Mouse (Mus musculus): ENCODE results near the gene Rims3. TPM values are rescaled to one million over a fixed set of nuclear protein-coding genes. Genes with fewer than 3 reads are reported as not detected.

The Rims3 gene
- polyA plus RNA-seq, 1 experiment from 2014 or later, result 18.8 TPM

DNA sequence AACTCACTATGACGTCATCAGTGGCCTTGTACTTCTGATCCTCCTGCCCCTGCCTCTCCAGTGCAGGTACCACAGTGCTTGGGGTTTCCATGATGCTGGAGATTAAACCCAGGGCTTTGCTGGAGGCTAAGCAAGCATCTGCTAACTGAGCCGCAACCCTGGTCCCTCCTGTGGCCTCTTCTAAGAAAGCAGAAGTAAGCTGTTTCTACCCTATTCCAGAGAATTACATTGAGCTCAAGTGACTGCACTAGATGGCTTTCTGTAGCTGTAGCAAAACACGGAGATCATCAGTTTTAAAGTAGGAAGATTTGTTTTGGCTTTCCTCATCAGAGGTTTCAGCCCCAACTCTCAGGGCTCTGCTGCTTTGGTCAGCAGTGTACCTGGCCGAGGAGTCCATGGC is 59.9 kb downstream of the Rims3 start:
- 69% methylated on average over 4 of the region's 4 CpGs for WGBS

GRCm38 (mm10) chr4:120921461-120921860 is 66.8 kb downstream of the Rims3 start:
- WGBS, result 97% methylated on average over 8 of the region's 8 CpGs
- peaks cover 2% of the 10 kb centered on the region for H3K36me3 ChIP-seq (ENCODE audit: control insufficient read depth, insufficient read depth, low read length)
- H3K4me1 ChIP-seq (ENCODE audit: control insufficient read depth, insufficient read depth, low read length), result peaks cover 4% of the 10 kb centered on the region; the same call in 1 of the 2 replicates
- H3K4me2 ChIP-seq (ENCODE audit: low read depth, low read length), result no peak overlapping the region
- no peak overlapping the region for H3K9ac ChIP-seq (replicated peaks; ENCODE audit: low read depth, low read length)
- no peak for ATAC-seq (ENCODE audit: low read depth)
- H3K9me3 ChIP-seq (ENCODE audit: control insufficient read depth, low read length), result no peaks in the 10 kb centered on the region; the same call in 1 of the 2 replicates
- no peaks in the 10 kb centered on the region for H3K27me3 ChIP-seq (ENCODE audit: control insufficient read depth, insufficient read depth, low read length)
- H3K27ac ChIP-seq (ENCODE audit: low read depth, low read length), result no peak overlapping the region
- no peak overlapping the region for H3K4me3 ChIP-seq (ENCODE audit: low read depth, low read length)

More for the DNA sequence above, 59.9 kb downstream of the Rims3 start:
- H3K27me3 ChIP-seq (ENCODE audit: control insufficient read depth, insufficient read depth, low read length), result no peaks in the 10 kb centered on the region
- H3K36me3 ChIP-seq (ENCODE audit: control insufficient read depth, insufficient read depth, low read length), result no peaks in the 10 kb centered on the region
- H3K9me3 ChIP-seq (ENCODE audit: control insufficient read depth, low read length), result no peaks in the 10 kb centered on the region
- H3K4me2 ChIP-seq (ENCODE audit: low read depth, low read length), result no peak overlapping the region
- H3K27ac ChIP-seq (ENCODE audit: low read depth, low read length), result no peak overlapping the region
- no peak overlapping the region for H3K4me3 ChIP-seq (ENCODE audit: low read depth, low read length)
- no peak for ATAC-seq (ENCODE audit: low read depth)
- H3K9ac ChIP-seq (replicated peaks; ENCODE audit: low read depth, low read length), result no peak overlapping the region
- no peaks in the 10 kb centered on the region for H3K4me1 ChIP-seq (ENCODE audit: control insufficient read depth, insufficient read depth, low read length)

- peak within 1 kb of the TSS; percentile 72 for H3K4me2 ChIP-seq (ENCODE audit: low read depth, low read length)
- H3K4me1 ChIP-seq (ENCODE audit: control insufficient read depth, insufficient read depth, low read length), result peaks cover 4% of the 10 kb centered on the region; the same call in 1 of the 2 replicates
- no peaks in the 10 kb centered on the region; the same call in 1 of the 2 replicates for H3K9me3 ChIP-seq (ENCODE audit: control insufficient read depth, low read length)
- peak; percentile 99 for ATAC-seq (ENCODE audit: low read depth)
- H3K27ac ChIP-seq (ENCODE audit: low read depth, low read length), result peak within 1 kb of the TSS; percentile 89
- H3K36me3 ChIP-seq (ENCODE audit: control insufficient read depth, insufficient read depth, low read length), result peaks cover 2% of the 10 kb centered on the region
- H3K27me3 ChIP-seq (ENCODE audit: control insufficient read depth, insufficient read depth, low read length), result no peaks in the 10 kb centered on the region
- under 1% methylated on average over 33 of the region's 33 CpGs for WGBS
- H3K9ac ChIP-seq (replicated peaks; ENCODE audit: low read depth, low read length), result peak within 1 kb of the TSS; percentile 84
- H3K4me3 ChIP-seq (ENCODE audit: low read depth, low read length), result peak within 1 kb of the TSS; percentile 64
Observed at GRCm38 (mm10) chr4:120924554-120925299, 70.1 kb downstream of the Rims3 start, which contains the start of gene Exo5. Exo5 (minus strand) TSS chr4:120925017.

DNA sequence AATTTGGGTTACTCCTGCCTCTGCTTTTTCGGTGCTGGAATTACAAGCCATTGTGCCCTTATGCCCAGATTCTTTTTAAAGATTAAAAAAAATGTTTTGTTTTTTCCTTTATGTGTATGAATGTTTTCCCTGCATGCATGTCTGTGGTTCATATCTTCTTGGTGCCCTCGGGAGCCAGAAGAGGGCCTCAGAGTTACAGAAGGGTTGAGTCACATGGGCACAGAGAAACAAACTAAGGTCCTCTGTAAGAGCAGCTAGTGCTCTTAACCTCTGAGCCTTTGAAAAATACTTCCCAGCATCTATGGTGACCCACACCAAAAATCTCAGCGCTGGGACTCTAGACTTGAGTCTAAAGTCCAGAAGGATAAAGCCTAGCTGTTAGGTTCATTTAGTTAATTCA is 70.8 kb downstream of the Rims3 start:
- H3K27ac ChIP-seq (ENCODE audit: low read depth, low read length), result peak overlapping the region; percentile 89
- ATAC-seq (ENCODE audit: low read depth), result peak; percentile 54; the same call in 1 of the 2 replicates
- H3K36me3 ChIP-seq (ENCODE audit: control insufficient read depth, insufficient read depth, low read length), result peaks cover 2% of the 10 kb centered on the region; the same call in 1 of the 2 replicates
- H3K4me1 ChIP-seq (ENCODE audit: control insufficient read depth, insufficient read depth, low read length), result peaks cover 4% of the 10 kb centered on the region; the same call in 1 of the 2 replicates
- no peaks in the 10 kb centered on the region for H3K27me3 ChIP-seq (ENCODE audit: control insufficient read depth, insufficient read depth, low read length)
- H3K4me3 ChIP-seq (ENCODE audit: low read depth, low read length), result peak overlapping the region; percentile 64
- no peaks in the 10 kb centered on the region; the same call in 1 of the 2 replicates for H3K9me3 ChIP-seq (ENCODE audit: control insufficient read depth, low read length)
- H3K4me2 ChIP-seq (ENCODE audit: low read depth, low read length), result peak overlapping the region; percentile 72
- 12% methylated on average over 3 of the region's 3 CpGs for WGBS
- peak overlapping the region; percentile 84 for H3K9ac ChIP-seq (replicated peaks; ENCODE audit: low read depth, low read length)

GRCm38 (mm10) chr4:120928686-120929085 is 74.1 kb downstream of the Rims3 start:
- Histone ChIP-seq H3K4me3 (ENCODE audit: low read depth, low read length) (no peak overlapping the region), H3K4me2 (ENCODE audit: low read depth, low read length) (no peak overlapping the region), H3K9me3 (ENCODE audit: control insufficient read depth, low read length) (no peaks in the 10 kb centered on the region; the same call in 1 of the 2 replicates), H3K36me3 (ENCODE audit: control insufficient read depth, insufficient read depth, low read length) (no peaks in the 10 kb centered on the region), H3K27ac (ENCODE audit: low read depth, low read length) (no peak overlapping the region), H3K27me3 (ENCODE audit: control insufficient read depth, insufficient read depth, low read length) (no peaks in the 10 kb centered on the region), H3K4me1 (ENCODE audit: control insufficient read depth, insufficient read depth, low read length) (peaks cover 4% of the 10 kb centered on the region; the same call in 1 of the 2 replicates), H3K9ac (replicated peaks; ENCODE audit: low read depth, low read length) (no peak overlapping the region)
- 89% methylated on average over 3 of the region's 3 CpGs for WGBS
- ATAC-seq (ENCODE audit: low read depth), result no peak

DNA sequence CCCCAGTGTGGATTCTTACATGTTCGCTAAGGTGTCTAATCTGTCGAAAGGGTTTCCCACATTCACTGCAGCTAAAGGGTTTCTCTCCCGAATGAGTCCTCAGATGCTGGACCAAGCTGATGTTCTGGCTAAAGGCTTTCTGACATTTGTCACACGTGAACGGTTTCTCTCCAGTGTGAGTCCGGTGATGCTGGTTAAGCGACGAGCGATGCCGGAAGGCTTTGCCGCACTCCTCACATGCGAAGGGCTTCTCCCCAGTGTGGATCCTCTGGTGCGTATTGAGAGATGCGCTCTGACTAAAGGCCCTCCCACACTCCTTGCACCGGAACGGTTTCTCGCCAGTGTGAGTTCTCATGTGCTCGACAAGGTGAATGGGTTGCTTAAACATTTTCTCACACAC is 76.1 kb downstream of the Rims3 start:
- no peaks in the 10 kb centered on the region for H3K36me3 ChIP-seq (ENCODE audit: control insufficient read depth, insufficient read depth, low read length)
- no peak overlapping the region for H3K4me2 ChIP-seq (ENCODE audit: low read depth, low read length)
- no peak overlapping the region for H3K9ac ChIP-seq (replicated peaks; ENCODE audit: low read depth, low read length)
- no peak for ATAC-seq (ENCODE audit: low read depth)
- H3K27ac ChIP-seq (ENCODE audit: low read depth, low read length), result no peak overlapping the region
- 96% methylated on average over 18 of the region's 18 CpGs for WGBS
- H3K9me3 ChIP-seq (ENCODE audit: control insufficient read depth, low read length), result no peaks in the 10 kb centered on the region; the same call in 1 of the 2 replicates
- H3K27me3 ChIP-seq (ENCODE audit: control insufficient read depth, insufficient read depth, low read length), result no peaks in the 10 kb centered on the region
- no peaks in the 10 kb centered on the region for H3K4me1 ChIP-seq (ENCODE audit: control insufficient read depth, insufficient read depth, low read length)
- H3K4me3 ChIP-seq (ENCODE audit: low read depth, low read length), result no peak overlapping the region

- 91% methylated on average over 3 of the region's 3 CpGs for WGBS
- H3K4me2 ChIP-seq (ENCODE audit: low read depth, low read length), result no peak overlapping the region
- no peak overlapping the region for H3K4me3 ChIP-seq (ENCODE audit: low read depth, low read length)
- no peaks in the 10 kb centered on the region for H3K36me3 ChIP-seq (ENCODE audit: control insufficient read depth, insufficient read depth, low read length)
- no peak overlapping the region for H3K27ac ChIP-seq (ENCODE audit: low read depth, low read length)
- H3K27me3 ChIP-seq (ENCODE audit: control insufficient read depth, insufficient read depth, low read length), result no peaks in the 10 kb centered on the region
- no peaks in the 10 kb centered on the region; the same call in 1 of the 2 replicates for H3K9me3 ChIP-seq (ENCODE audit: control insufficient read depth, low read length)
- ATAC-seq (ENCODE audit: low read depth), result no peak
- no peak overlapping the region for H3K9ac ChIP-seq (replicated peaks; ENCODE audit: low read depth, low read length)
- H3K4me1 ChIP-seq (ENCODE audit: control insufficient read depth, insufficient read depth, low read length), result no peaks in the 10 kb centered on the region
Observed at GRCm38 (mm10) chr4:120935006-120935405, 80.4 kb downstream of the Rims3 start.

Small RNA genes within 50 kb of the gene (microRNA-seq; reads per million reads assigned to microRNA genes)
- gene Gm23936, result not detected

Other genes with a start within 250 kb of the Rims3 start
- gene Cited4, start 188.2 kb upstream of the Rims3 start, polyA plus RNA-seq (2014; fragmentation: Nextera tagmentation; extraction: Ambion mirVana), result 0.64 and 1.4 TPM in 2 replicates
- 5.2 and 5.5 TPM in 2 replicates for gene Kcnq4, start 106.2 kb upstream of the Rims3 start, polyA plus RNA-seq (2014; fragmentation: Nextera tagmentation; extraction: Ambion mirVana)
- gene Nfyc, start 23.2 kb upstream of the Rims3 start, polyA plus RNA-seq (2014; fragmentation: Nextera tagmentation; extraction: Ambion mirVana), result 99.3 and 106 TPM in 2 replicates
- 26.0 and 27.2 TPM in 2 replicates for gene Exo5, start 70.2 kb downstream of the Rims3 start, polyA plus RNA-seq (2014; fragmentation: Nextera tagmentation; extraction: Ambion mirVana)
- 5.5 and 6.7 TPM in 2 replicates for gene Zfp69, start 96.9 kb downstream of the Rims3 start, polyA plus RNA-seq (2014; fragmentation: Nextera tagmentation; extraction: Ambion mirVana)
- gene Smap2, start 162.4 kb downstream of the Rims3 start, polyA plus RNA-seq (2014; fragmentation: Nextera tagmentation; extraction: Ambion mirVana), result 55.0 and 59.4 TPM in 2 replicates
- gene Col9a2, start 184.6 kb downstream of the Rims3 start, polyA plus RNA-seq (2014; fragmentation: Nextera tagmentation; extraction: Ambion mirVana), result 8.1 and 10.5 TPM in 2 replicates
- 23.4 and 25.4 TPM in 2 replicates for gene Zmpste24, start 243.4 kb downstream of the Rims3 start, polyA plus RNA-seq (2014; fragmentation: Nextera tagmentation; extraction: Ambion mirVana)

All from neural tube, embryonic 14.5 days (tissue).